Mouse (Mus musculus): ENCODE measurements around the gene Plch2. TPM values are rescaled to one million over a fixed set of nuclear protein-coding genes. Genes with fewer than 3 reads are reported as not detected.

The Plch2 gene
- polyA plus RNA-seq (2012), result 0.14 TPM in 1 of 2 replicates, not detected in the other

GRCm38 (mm10) chr4:155056724-155057123, at the start of gene Plch2:
Gene Plch2 (minus strand): TSS chr4:155056784.

GRCm38 (mm10) chr4:155086108-155087024, 29.8 kb upstream of the Plch2 start, which contains the start of the genes Rer1 and Morn1:
Gene Rer1 (minus strand): TSS chr4:155086382.
Gene Morn1 (plus strand): TSS chr4:155086577.

GRCm38 (mm10) chr4:155066834-155067522, 10.4 kb upstream of the Plch2 start, which contains the start of gene Pex10:
Gene Pex10 (plus strand): TSS chr4:155067016.

GRCm38 (mm10) chr4:154963901-154964580, 92.5 kb downstream of the Plch2 start, which contains the start of gene Pank4:
Gene Pank4 (plus strand): TSS chr4:154964123.

GRCm38 (mm10) chr4:154960690-154961225, 95.8 kb downstream of the Plch2 start, which contains the start of gene Hes5:
Gene Hes5 (plus strand): TSS chr4:154960923.

Other genes with a start within 250 kb of the Plch2 start
- 0.01 TPM in 1 of 2 replicates, not detected in the other for gene Ttc34, start 219.3 kb downstream of the Plch2 start, polyA plus RNA-seq (2012)
- gene Mmel1, start 187.2 kb downstream of the Plch2 start, polyA plus RNA-seq (2012), result 0.03 TPM in 1 of 2 replicates, not detected in the other
- gene Fam213b, start 157.6 kb downstream of the Plch2 start, polyA plus RNA-seq (2012), result 4.2 and 6.0 TPM in 2 replicates
- gene Tnfrsf14, start 128.2 kb downstream of the Plch2 start, polyA plus RNA-seq (2012), result 13.7 and 19.5 TPM in 2 replicates
- gene Hes5, start 95.9 kb downstream of the Plch2 start, polyA plus RNA-seq (2012), result 1.1 and 2.5 TPM in 2 replicates
- gene Pank4, start 92.7 kb downstream of the Plch2 start, polyA plus RNA-seq (2012), result 28.9 and 36.8 TPM in 2 replicates
- 21.4 and 22.4 TPM in 2 replicates for gene Pex10, start 10.2 kb upstream of the Plch2 start, polyA plus RNA-seq (2012)
- gene Rer1, start 29.6 kb upstream of the Plch2 start, polyA plus RNA-seq (2012), result 64.4 and 68.2 TPM in 2 replicates
- gene Morn1, start 29.8 kb upstream of the Plch2 start, polyA plus RNA-seq (2012), result 2.3 and 2.6 TPM in 2 replicates
- gene Ski, start 165.8 kb upstream of the Plch2 start, polyA plus RNA-seq (2012), result 27.5 and 32.2 TPM in 2 replicates
- gene Faap20, start 193.0 kb upstream of the Plch2 start, polyA plus RNA-seq (2012), result 60.6 and 64.1 TPM in 2 replicates